Mouse (Mus musculus) lung, embryonic 14.5 days (tissue): ENCODE results near the gene Gm45194. TPM values are rescaled to one million over a fixed set of nuclear protein-coding genes. Genes with fewer than 3 reads are reported as not detected.

Experiments used
- ATAC-seq: fragments of 200-750 bp; cut with Nextera tagmentation; 2 replicates; pipeline ENCODE4 v1.8.0; 2017; ENCODE audit warnings: mild to moderate bottlenecking, moderate TSS enrichment, moderate library complexity; ENCODE audit not compliant: insufficient read depth
- DNase-seq: peaks from one replicate; pipeline ENCODE4 v3.0.0-alpha.2; 2015
- H3K27ac ChIP-seq: fragments of 300-500 bp; sonication (generic); 2 replicates; pipeline ENCODE4 v1.5.1; 2014; ENCODE audit warnings: low read depth, mild to moderate bottlenecking, moderate library complexity
- H3K27me3 ChIP-seq: fragments of 300-500 bp; sonication (generic); 2 replicates; pipeline ENCODE4 v1.6.1; 2014; ENCODE audit warnings: low read length, control low read depth; ENCODE audit not compliant: insufficient read depth
- H3K36me3 ChIP-seq: fragments of 300-500 bp; sonication (generic); 2 replicates; pipeline ENCODE4 v1.6.1; 2014; ENCODE audit warnings: control low read depth; ENCODE audit not compliant: insufficient read depth
- H3K4me1 ChIP-seq: fragments of 300-500 bp; sonication (generic); 2 replicates; pipeline ENCODE4 v1.6.1; 2014; ENCODE audit warnings: antibody characterized with exemption, control low read depth; ENCODE audit not compliant: insufficient read depth
- H3K4me2 ChIP-seq: fragments of 300-500 bp; sonication (generic); 2 replicates; pipeline ENCODE4 v1.6.1; 2014; ENCODE audit warnings: mild to moderate bottlenecking
- H3K4me3 ChIP-seq: fragments of 300-500 bp; sonication (generic); 2 replicates; pipeline ENCODE4 v1.5.1; 2014; ENCODE audit warnings: low read depth, low read length
- H3K9ac ChIP-seq: fragments of 300-500 bp; sonication (generic); 2 replicates; pipeline ENCODE4 v1.6.1; 2014
- H3K9me3 ChIP-seq: fragments of 300-500 bp; sonication (generic); 2 replicates; pipeline ENCODE4 v1.6.1; 2016; ENCODE audit warnings: low read depth, low read length, control low read depth
- CTCF ChIP-seq: IDR thresholded peaks from 2 replicates; pipeline ENCODE4 v1.5.1; 2016; ENCODE audit warnings: antibody characterized with exemption, low read depth
- WGBS: fragments of 180-500 bp; shearing (Covaris S2); extraction: QIAGEN DNeasy Blood & Tissue Kit; methylation state at CpG from one replicate; pipeline ENCODE4 v1.1.7; 2014; 5-methylcytosine and 5-hydroxymethylcytosine counted together
- polyA plus RNA-seq: library from polyadenylated mRNA; unstranded; fragments of >200 nt; fragmentation: Nextera tagmentation; extraction: Ambion mirVana; gene quantifications from 2 replicates; pipeline ENCODE4 v1.2.1, GENCODE M21; 2014

The Gm45194 gene
- polyA plus RNA-seq, 1 experiment from 2014 or later: not detected

- TF ChIP-seq CTCF: no peak
- DNase-seq (no peak), ATAC-seq (no peak)
- Histone ChIP-seq H3K4me2 (no peak overlapping the region), H3K27me3 (no peaks in the 10 kb centered on the region), H3K4me3 (no peak overlapping the region), H3K36me3 (no peaks in the 10 kb centered on the region), H3K9ac (no peak overlapping the region), H3K9me3 (no peaks in the 10 kb centered on the region), H3K27ac (no peak overlapping the region), H3K4me1 (no peaks in the 10 kb centered on the region)
- WGBS: 22% methylated on average over 1 of the region's 1 CpGs
Observed at GRCm38 (mm10) chrX:111999661-112000060, 108.5 kb downstream of the Gm45194 start.

- ATAC-seq (no peak), DNase-seq (no peak)
- Histone ChIP-seq H3K9me3 (no peaks in the 10 kb centered on the region), H3K27ac (no peak within 1 kb of the TSS), H3K4me2 (no peak within 1 kb of the TSS), H3K27me3 (no peaks in the 10 kb centered on the region), H3K4me1 (no peaks in the 10 kb centered on the region), H3K36me3 (no peaks in the 10 kb centered on the region), H3K4me3 (no peak within 1 kb of the TSS), H3K9ac (no peak within 1 kb of the TSS)
- no peak for TF ChIP-seq CTCF
Observed at GRCm38 (mm10) chrX:112010707-112011106, 119.5 kb downstream of the Gm45194 start, which contains the start of gene Tex16. Gene Tex16, plus strand, starts transcription at chrX:112011007.

GRCm38 (mm10) chrX:112238749-112239148 lies 347.6 kb downstream of the Gm45194 start, which contains the start of gene 4933403O08Rik:
Gene 4933403O08Rik, plus strand, starts transcription at chrX:112239049.
- Histone ChIP-seq H3K9ac (no peak within 1 kb of the TSS), H3K27me3 (no peaks in the 10 kb centered on the region), H3K9me3 (no peaks in the 10 kb centered on the region), H3K36me3 (no peaks in the 10 kb centered on the region), H3K4me2 (no peak within 1 kb of the TSS), H3K27ac (no peak within 1 kb of the TSS), H3K4me1 (no peaks in the 10 kb centered on the region), H3K4me3 (no peak within 1 kb of the TSS)
- DNase-seq (no peak), ATAC-seq (no peak)
- WGBS: 82% methylated on average over 3 of the region's 3 CpGs
- no peak for TF ChIP-seq CTCF

- no peak for TF ChIP-seq CTCF
- no peak overlapping the region for H3K4me2 ChIP-seq
- no peaks in the 10 kb centered on the region for H3K27me3 ChIP-seq
- H3K4me3 ChIP-seq: no peak overlapping the region
- H3K36me3 ChIP-seq: no peaks in the 10 kb centered on the region
- H3K4me1 ChIP-seq: no peaks in the 10 kb centered on the region
- 74% methylated on average over 1 of the region's 1 CpGs for WGBS
- no peak overlapping the region for H3K27ac ChIP-seq
- no peaks in the 10 kb centered on the region for H3K9me3 ChIP-seq
- ATAC-seq (no peak), DNase-seq (no peak)
- H3K9ac ChIP-seq: no peak overlapping the region
Observed at GRCm38 (mm10) chrX:112242916-112243315, 351.7 kb downstream of the Gm45194 start.

DNA sequence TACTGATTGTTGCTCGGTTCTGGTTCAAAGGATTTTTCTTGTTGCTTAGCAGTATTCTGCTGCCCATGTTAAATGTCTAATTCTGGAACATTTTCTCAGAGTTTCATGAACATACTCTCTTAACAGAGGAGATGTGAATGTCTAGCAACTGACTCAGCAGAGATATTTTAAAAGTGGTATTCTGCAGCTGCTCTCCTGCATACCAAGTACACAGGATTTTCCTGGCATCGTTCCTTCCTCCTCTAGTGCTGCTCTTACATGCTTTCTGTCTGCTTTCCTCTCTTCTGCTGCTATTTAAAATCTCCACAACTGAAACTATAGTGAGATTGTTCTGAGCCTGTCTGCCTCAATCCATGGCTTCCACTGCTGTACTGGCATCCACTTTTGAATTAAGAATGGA lies 364.3 kb downstream of the Gm45194 start:
- Histone ChIP-seq H3K4me2 (no peak overlapping the region), H3K4me3 (no peak overlapping the region), H3K27me3 (no peaks in the 10 kb centered on the region), H3K27ac (no peak overlapping the region), H3K4me1 (no peaks in the 10 kb centered on the region), H3K9ac (no peak overlapping the region), H3K36me3 (no peaks in the 10 kb centered on the region), H3K9me3 (no peaks in the 10 kb centered on the region)
- WGBS: 68% methylated on average over 2 of the region's 2 CpGs
- no peak for TF ChIP-seq CTCF
- DNase-seq (no peak), ATAC-seq (no peak)

DNA sequence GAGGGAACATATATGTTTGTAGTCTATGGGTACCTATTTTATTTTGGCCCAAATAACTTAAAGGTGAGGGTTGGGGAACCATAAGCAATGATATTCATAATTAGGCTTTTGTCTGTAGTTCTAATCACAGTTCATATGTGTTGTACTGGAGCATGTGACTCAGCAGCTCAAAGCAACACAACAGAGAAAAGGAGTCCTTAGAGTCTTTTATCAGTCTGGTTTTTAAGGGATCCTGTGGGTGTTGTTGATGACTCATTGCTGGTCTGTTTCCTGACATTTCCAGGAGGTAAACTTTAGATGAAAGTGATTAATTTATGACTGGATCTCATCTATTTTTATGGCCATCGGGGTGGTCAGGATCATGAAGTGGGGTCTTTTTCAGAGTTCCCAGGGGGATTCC lies 382.4 kb downstream of the Gm45194 start:
- TF ChIP-seq CTCF: no peak
- Histone ChIP-seq H3K9me3 (no peaks in the 10 kb centered on the region), H3K27me3 (no peaks in the 10 kb centered on the region), H3K4me2 (no peak overlapping the region), H3K9ac (no peak overlapping the region), H3K36me3 (no peaks in the 10 kb centered on the region), H3K27ac (no peak overlapping the region), H3K4me3 (no peak overlapping the region), H3K4me1 (no peaks in the 10 kb centered on the region)
- whole genome bisulfite sequencing: 74% methylated on average over 1 of the region's 1 CpGs
- DNase-seq (no peak), ATAC-seq (no peak)

Other genes with a start within 250 kb of the Gm45194 start
- gene Hdx, start 194.3 kb upstream of the Gm45194 start, polyA plus RNA-seq: 1.4 and 1.5 TPM in 2 replicates
- 0.38 and 0.42 TPM in 2 replicates for gene Tex16, start 119.6 kb downstream of the Gm45194 start, polyA plus RNA-seq